Mouse (Mus musculus): Measurements from ENCODE around the gene Prtg. TPM values are rescaled to one million over a fixed set of nuclear protein-coding genes. Genes with fewer than 3 reads are reported as not detected.

Prtg gene
- polyA plus RNA-seq, 2 experiments from 2014 or later, result not detected

DNA sequence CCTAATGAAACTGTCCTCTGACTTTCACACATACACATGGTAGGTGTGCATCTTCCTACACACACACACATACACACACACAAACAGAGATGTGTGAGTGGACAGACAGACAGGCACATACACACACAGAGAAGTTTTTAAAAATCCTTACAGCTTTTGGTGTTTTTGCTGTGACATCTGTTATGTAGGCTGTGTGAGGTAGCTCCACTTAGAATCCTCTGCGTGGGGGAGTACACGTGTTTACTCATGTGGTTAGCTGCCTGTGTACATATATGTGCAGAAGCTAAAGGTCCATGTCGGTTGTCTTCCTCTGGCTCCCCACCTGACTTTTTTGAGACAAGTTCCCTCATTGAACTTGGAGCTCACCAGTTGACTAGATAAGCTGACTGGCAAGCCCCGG, 56.3 kb downstream of the Prtg start:
- ATAC-seq, result no peak

DNA sequence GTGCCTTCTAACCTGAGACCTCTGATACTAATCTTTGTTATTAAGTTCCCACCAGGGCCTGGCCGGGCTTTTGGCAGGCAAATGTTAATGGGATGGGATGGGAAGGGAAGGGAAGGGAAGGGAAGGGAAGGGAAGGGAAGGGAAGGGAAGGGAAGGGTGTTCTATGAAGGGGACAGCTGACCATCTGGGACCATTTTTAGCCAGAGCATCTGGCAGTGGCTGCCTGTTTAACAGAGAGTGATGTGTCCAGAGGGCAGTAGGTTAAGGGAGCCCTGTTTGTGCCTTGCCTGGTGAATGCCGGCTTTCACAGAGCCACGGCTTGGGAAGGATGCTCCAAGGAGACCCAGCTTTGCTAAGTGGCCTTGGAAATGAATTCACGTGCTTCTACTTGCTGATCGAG, 57.1 kb downstream of the Prtg start:
- ATAC-seq, result no peak

DNA sequence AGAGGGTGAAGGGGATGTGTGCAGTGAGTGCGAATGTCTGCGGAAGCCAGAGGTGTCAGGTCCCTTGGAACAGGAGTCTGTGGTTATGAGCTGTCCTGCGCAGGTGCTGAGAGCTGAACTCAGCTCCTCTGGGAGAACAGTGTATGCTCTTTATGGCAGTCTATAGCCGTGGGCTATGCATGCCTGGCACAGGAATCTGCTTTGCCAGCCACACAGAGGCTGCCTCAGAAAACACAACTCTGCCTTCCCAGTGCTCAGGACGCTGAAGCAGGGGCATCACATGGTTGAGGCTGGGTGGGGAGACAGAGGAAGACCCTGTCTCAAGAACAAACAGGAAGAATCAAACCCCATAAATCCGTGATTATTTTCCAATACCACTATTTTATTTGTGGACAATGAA, 60.8 kb downstream of the Prtg start:
- ATAC-seq, result no peak

DNA sequence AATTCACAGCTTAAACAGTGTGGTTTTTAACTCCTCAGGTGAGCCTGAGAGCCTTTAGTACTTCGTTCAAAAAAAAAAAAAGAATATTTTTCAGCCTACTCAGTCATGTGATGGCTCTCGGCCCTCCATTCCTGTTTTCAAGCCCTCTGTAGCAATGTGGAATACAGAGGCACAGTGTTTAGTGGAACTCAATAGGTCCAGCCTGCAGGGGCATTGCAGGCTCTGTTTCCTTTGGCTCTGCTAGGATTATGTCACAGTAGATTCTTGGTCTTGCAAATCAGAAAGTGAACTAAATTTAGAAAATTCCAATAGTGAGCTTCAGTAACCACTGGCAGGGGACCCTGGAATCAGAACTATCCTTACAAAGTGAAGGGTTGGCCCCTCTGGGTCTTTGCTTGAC, 62.1 kb downstream of the Prtg start:
- no peak for ATAC-seq

DNA sequence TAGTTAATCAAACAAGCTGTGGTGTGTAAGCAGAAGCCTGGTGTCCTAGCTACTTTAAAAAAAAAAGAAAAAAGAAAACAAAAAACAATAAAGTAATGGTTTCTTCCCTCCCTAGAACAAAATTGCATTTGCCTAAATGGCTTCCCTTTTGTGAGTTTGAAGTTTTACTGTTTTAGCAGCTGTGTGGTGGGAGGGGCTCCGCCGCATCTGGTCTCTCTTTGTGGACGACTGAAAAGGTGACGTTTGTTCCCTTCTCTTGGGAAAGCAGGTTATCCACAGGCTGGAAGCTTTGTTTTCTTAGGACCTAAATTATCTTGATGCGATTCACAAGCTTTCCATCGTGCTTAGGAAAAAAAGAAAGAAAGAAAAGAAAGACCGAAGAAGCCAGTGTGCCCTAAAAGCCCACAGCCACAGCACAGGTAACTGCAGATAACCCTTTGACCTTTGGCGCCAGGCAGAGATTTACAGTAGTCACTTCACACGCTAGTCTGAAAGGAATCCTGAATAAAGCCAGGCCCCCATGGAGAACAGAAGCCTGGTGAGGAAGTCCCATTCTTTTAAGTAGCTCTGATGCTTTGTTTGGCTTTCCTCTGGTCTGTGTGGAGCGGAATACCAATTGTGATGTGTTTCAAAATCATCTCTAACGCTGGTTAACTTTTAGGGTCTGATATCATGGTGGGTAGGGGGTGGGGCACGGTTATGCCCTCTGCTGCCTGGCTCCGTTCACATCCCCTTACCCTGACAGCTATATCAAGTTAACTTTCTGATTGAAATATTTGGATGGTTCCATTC, 65.0 kb downstream of the Prtg start:
- ATAC-seq, result no peak

- ATAC-seq, result no peak
Measured at GRCm38 (mm10) chr9:72872298-72873130, 65.8 kb downstream of the Prtg start.

- no peak for ATAC-seq
Measured at GRCm38 (mm10) chr9:72875878-72876277, 69.2 kb downstream of the Prtg start.

GRCm38 (mm10) chr9:72877905-72878304, 71.2 kb downstream of the Prtg start:
- ATAC-seq, result no peak

GRCm38 (mm10) chr9:72878656-72879055, 72.0 kb downstream of the Prtg start:
- no peak for ATAC-seq

- ATAC-seq, result no peak
Measured at GRCm38 (mm10) chr9:72879601-72880000, 72.9 kb downstream of the Prtg start.

DNA sequence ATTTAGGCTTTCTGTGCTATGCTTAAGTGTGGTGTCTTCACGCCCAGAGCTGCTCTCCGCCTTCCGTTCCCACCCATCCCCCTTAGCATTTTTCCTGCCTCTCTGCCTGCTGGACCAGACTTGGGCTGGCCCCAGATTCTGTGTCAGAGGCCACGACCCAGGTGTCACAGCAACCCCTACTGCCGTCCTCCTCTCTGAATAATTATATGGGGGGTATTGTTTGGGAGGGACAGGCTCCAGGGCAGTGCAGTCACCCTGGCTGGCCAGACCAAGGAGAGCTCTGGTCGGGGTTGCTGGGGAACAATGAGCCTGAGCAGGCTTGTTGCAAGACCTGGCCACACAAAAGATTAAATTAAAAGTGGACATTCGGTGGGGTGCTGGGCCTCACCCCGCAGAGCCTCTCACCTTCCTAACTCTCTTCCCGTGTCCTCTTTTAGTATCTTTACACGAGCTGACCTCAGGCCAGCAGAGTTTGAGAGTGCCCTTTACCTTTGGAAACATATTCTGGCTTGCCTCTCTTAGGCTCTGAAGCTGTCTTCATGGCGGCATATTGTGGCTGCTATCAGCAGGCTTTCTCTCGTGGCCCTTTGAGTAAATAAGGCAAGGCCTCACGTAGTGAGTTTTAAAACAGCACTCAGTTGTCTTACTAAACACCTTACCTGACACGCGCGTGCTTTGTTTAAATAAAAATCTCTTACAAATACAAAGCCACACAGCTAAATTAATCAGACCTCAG, 73.7 kb downstream of the Prtg start:
- no peak for ATAC-seq

DNA sequence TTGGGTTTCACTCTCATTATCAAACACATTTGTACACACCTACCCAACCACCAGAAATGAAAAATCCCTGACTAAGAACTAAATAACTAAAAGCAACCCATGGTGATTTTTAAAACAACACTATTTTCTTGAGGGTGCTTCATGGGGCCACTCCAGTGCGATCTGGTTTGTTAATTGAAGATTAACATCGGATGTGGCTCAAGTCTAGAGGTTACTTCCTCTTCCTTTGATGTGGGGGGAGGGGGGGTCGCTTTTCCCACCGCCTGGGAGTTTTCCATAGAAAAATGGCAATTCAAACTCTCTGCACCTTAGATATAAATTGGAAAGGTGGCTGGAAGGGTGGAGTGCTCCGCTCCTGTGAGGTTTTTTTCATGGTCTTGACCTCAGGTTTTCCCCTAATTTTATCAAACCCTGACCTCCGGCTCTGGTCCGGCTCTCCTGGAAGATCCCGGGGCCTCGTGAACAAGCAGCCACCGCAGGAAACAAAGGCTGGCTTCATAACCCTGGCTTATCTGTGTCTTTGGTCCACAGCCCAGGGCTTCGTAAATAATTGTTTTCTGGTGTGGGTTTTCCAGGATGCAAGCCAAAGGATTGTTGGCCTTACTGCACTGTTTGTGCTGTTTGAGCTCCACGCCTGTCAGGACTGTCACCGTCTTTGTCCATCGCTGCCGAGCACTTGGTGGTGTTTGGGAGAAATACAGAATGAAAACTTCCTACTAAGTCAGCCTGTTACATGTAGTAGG, 74.5 kb downstream of the Prtg start:
- ATAC-seq, result no peak

DNA sequence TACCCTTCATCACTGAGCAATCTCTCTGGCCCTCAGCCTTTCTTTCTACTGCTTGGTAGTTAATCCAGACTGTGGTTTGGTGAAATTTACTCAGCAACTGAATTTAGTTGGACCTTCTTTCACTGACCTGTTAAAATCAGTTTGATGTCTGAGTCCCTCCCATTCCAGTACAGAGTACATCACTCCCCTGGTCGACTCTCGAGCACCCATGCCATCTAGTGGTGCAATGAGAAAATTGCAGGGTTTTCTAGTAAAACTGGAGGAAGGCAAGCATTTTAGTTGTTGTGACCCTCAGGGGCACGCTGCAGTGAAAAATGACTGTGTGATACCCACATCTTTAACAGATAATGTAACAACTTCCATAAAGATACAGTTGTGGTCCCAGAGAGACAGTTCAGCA, 77.3 kb downstream of the Prtg start:
- ATAC-seq, result no peak

DNA sequence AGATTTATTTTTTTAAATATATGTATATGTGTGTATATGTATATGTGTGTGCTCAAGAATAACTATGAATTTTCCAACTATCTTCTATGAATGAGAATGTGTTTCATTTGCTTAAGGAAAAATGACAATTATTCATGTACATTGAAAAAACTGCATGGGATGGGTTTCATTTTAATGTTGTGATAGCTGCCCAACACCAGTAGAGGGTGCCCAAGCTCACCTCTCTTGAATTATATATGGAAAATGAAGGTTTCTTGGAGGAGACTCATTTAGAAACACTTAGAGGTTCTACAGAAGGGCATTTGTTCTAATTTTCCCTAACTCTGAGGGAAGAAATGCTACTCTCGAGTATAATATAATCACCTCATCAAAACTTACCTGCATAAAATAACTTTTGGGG, 83.1 kb downstream of the Prtg start:
- ATAC-seq, result no peak

GRCm38 (mm10) chr9:72890499-72891085, 83.9 kb downstream of the Prtg start:
- no peak for ATAC-seq

- no peak for ATAC-seq
Measured at GRCm38 (mm10) chr9:72892761-72893160, 86.1 kb downstream of the Prtg start.

DNA sequence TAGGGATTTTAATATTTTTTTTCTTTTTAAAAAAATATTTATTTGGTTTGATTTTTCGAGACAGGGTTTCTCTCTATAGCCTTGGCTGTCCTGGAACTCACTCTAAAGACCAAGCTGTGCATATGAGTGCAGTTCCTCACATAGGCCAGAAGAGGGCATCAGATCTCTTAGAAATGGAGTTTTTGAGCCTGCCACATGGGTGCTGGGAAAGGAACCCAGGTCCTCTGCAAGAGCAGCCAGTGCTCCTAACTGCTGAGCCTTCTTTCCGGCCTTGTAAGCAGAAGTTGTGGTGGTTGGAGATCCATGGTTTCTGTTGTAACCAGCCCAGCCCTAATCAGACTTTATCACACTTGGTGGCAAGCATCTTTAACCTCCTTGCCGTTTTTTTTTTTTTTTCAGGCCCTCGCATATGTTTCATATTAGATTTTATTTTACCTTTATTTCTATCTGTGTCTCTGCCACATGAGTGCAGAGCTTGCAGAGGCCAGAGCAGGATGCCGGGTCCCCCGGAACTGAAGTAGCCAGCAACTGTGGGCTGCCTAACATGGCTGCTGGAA, 88.2 kb downstream of the Prtg start:
- no peak for ATAC-seq

DNA sequence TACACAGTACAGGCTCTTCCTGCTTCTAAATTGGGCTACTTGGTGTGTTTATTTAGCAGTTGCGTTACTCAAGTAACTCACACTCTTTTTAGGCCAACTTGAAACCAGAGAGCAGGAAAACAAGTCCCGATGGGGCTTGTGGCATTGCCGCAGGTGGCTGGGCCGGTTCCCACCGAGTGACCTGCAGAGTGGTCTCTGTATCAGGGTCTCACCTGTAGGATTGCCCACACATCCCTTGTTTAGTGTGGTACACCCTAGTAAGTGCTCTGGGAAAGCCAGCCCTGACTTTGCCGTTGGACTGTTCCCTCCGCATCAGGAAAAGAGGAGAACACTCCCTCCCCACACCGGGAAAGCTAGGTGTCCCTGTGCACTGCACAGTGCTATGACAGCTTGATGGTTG, 95.4 kb downstream of the Prtg start:
- no peak for ATAC-seq

DNA sequence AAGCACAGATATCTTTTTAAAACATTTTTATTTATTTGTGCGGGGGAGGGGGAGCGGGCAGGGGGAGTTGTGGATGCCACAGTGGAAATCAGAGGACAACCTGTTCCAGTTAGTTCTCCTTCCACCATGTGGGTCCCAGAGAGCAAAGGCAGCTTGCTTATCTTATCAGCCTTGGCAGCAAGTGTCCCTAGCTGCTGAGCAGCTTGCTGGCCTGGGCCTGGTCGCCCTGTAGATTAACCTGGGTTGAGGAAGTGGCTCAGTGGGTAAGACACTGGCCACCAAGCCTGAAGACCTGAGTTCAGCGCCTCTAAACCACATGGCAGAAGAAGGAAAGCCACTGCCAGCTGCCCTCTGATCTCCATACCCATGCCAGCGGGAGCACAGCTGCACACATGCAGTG, 95.9 kb downstream of the Prtg start:
- ATAC-seq, result no peak

GRCm38 (mm10) chr9:72906693-72907103, 100.0 kb downstream of the Prtg start:
- ATAC-seq, result no peak

- ATAC-seq, result no peak
Measured at GRCm38 (mm10) chr9:72911381-72911780, 104.7 kb downstream of the Prtg start.

DNA sequence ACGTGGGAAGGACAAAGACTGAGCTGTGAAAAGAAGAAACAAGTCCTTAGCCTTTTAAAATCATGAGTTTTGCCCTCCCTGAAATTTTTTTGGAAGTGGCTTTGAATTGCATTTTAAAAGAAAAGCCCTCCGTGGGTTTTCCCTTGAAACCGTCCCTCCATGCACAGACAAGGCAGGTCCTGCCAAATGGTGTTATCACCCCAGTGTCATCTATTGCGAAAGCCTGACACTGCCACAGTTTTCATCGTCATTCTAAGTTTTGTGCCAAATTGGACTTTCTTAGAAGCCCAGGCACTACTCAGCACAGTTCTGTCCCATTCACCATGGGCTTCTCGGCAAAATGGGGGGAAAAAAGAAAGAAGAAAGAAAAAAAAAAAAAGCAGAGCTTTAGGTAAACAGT, 106.9 kb downstream of the Prtg start:
- no peak for ATAC-seq

Data from activated CD4-positive, CD25-positive, alpha-beta regulatory T cell, adult 4 months (primary cell).